Comparison of ENCODE assay signal across 10 mouse cellular contexts in genomic region chr2:174848981-174849681, GRCm38 (mm10).
DNase-seq lines count a peak whose midpoint lies in the region; ATAC-seq lines count a peak whose summit lies in the region.
"Had no signal": no experiment of that assay in that cellular context is flagged by ENCODE, and none has a peak within 500 bp of the region (broad histone marks: within the 10 kb centered on the region; RNA-seq: fewer than 3 reads in every experiment).

No protein-coding gene starts in this region.

- no peak overlapping the region for H3K4me2 ChIP-seq in liver, embryonic 12.5 days
- H3K4me2 ChIP-seq in forebrain, embryonic 13.5 days: peak overlapping the region; percentile 1; the same call in 1 of the 2 replicates
- H3K4me2 ChIP-seq in limb, embryonic 13.5 days (replicated peaks): peak overlapping the region; percentile 38

- no peaks in the 10 kb centered on the region for H3K27me3 ChIP-seq in liver, embryonic 12.5 days (replicated peaks)
- no peaks in the 10 kb centered on the region for H3K27me3 ChIP-seq in forebrain, embryonic 13.5 days
- no peaks in the 10 kb centered on the region for H3K27me3 ChIP-seq in limb, embryonic 13.5 days

- WGBS in liver, embryonic 12.5 days (ENCODE audit: insufficient replicate concordance): 64% methylated on average over 16 of the region's 16 CpGs
- 40% methylated on average over 16 of the region's 16 CpGs for WGBS in forebrain, embryonic 13.5 days
- WGBS in limb, embryonic 13.5 days: 14% methylated on average over 16 of the region's 16 CpGs

- intact Hi-C loops in heart, postnatal 25 days (cut with DNase I): no loop called here

- H3K9me3 ChIP-seq in liver, embryonic 12.5 days (replicated peaks): no peaks in the 10 kb centered on the region
- H3K9me3 ChIP-seq in forebrain, embryonic 13.5 days (replicated peaks): no peaks in the 10 kb centered on the region
- no peaks in the 10 kb centered on the region for H3K9me3 ChIP-seq in limb, embryonic 13.5 days

- peaks cover 5% of the 10 kb centered on the region; the same call in 1 of the 2 replicates for H3K4me1 ChIP-seq in liver, embryonic 12.5 days
- H3K4me1 ChIP-seq in forebrain, embryonic 13.5 days: peaks cover 17% of the 10 kb centered on the region
- H3K4me1 ChIP-seq in limb, embryonic 13.5 days: peaks cover 43% of the 10 kb centered on the region

- no peaks in the 10 kb centered on the region for H3K36me3 ChIP-seq in liver, embryonic 12.5 days
- no peaks in the 10 kb centered on the region for H3K36me3 ChIP-seq in forebrain, embryonic 13.5 days (ENCODE audit: poor library complexity, severe bottlenecking)
- H3K36me3 ChIP-seq in limb, embryonic 13.5 days: no peaks in the 10 kb centered on the region

- H3K27ac ChIP-seq in liver, embryonic 12.5 days: no peak overlapping the region
- H3K27ac ChIP-seq in forebrain, embryonic 13.5 days: 0 out of 2 replicates have a peak overlapping the region, but pooled peaks have one; percentile 10
- peak overlapping the region; percentile 87 for H3K27ac ChIP-seq in limb, embryonic 13.5 days
- H3K27ac ChIP-seq: kidney, postnatal 0 days had no signal

- H3K4me3 ChIP-seq in liver, embryonic 12.5 days: no peak overlapping the region
- no peak overlapping the region for H3K4me3 ChIP-seq in forebrain, embryonic 13.5 days
- no peak overlapping the region for H3K4me3 ChIP-seq in limb, embryonic 13.5 days

- ATAC-seq in liver, embryonic 12.5 days: no peak
- peak; percentile 31; the same call in 1 of the 2 replicates for ATAC-seq in forebrain, embryonic 13.5 days
- peak; percentile 64 for ATAC-seq in limb, embryonic 13.5 days (ENCODE audit: low FRiP score, low read depth)
- ATAC-seq in activated CD4-positive, CD25-positive, alpha-beta regulatory T cell, adult 4 months: no peak

- H3K9ac ChIP-seq in liver, embryonic 12.5 days: no peak overlapping the region
- peak overlapping the region; percentile 37; the same call in 1 of the 2 replicates for H3K9ac ChIP-seq in forebrain, embryonic 13.5 days
- peak overlapping the region; percentile 31; the same call in 1 of the 2 replicates for H3K9ac ChIP-seq in limb, embryonic 13.5 days

- peak; percentile 20 for DNase-seq in liver
- peak; percentile 57 for DNase-seq in retina, postnatal 1 day
- DNase-seq in layer of hippocampus, adult 8-10 months (ENCODE audit: low spot score in 2 of 2): no peak
- no peak for DNase-seq in heart, postnatal 25 days (ENCODE audit: low spot score)
- DNase-seq: heart, adult 18-20 months had no signal

Comparison
In these comparisons a context has a peak if more than half of its experiments do, and no peak if none do; other contexts are left out.
1. DNase-seq: peak in liver (single experiment) and retina, postnatal 1 day (single experiment); none in layer of hippocampus, adult 8-10 months (0 of 2) and heart, postnatal 25 days (single experiment).
2. ATAC-seq: peak in forebrain, embryonic 13.5 days (single experiment) and limb, embryonic 13.5 days (single experiment); none in liver, embryonic 12.5 days (single experiment) and activated CD4-positive, CD25-positive, alpha-beta regulatory T cell, adult 4 months (single experiment).